In the genomic region with DNA sequence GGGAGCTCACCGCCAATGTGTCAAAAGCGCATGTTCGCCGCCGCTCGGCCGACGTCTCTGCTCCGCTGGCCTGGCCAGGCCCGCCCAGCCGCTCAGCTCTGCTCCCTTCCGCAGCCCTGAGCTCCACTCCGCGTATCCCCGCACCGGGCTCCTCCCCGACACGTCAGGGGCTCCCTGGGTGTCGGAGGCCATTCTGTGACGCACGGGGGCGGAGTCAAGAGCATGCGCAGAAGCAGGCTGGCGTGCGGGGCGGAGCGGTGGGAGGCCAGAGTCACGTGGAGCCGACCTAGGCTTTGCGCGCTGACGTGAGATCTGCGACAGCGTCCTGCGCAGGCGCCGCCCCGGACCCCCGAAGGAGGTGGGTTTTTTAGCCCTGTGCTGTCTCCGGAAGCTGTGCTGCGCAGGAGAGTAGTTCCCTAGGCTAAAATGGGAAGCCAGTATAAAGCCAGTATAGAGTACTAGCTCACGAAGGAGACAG, we compare ENCODE assay signal across 8 mouse cellular contexts. TPM values are rescaled to one million over a fixed set of nuclear protein-coding genes. Genes with fewer than 3 reads are reported as not detected.
DNase-seq lines count a peak whose midpoint lies in the region; ATAC-seq and TF ChIP-seq lines count a peak whose summit lies in the region.

No protein-coding gene starts in this region.

- H3K27me3 ChIP-seq in heart, embryonic 12.5 days (replicated peaks), result no peaks in the 10 kb centered on the region
- no peaks in the 10 kb centered on the region for H3K27me3 ChIP-seq in kidney, postnatal 0 days (ENCODE audit: insufficient read depth, low read length)
- H3K27me3 ChIP-seq in liver, embryonic 11.5 days (replicated peaks; ENCODE audit: control insufficient read depth, insufficient read depth, low read length), result no peaks in the 10 kb centered on the region
- no peaks in the 10 kb centered on the region for H3K27me3 ChIP-seq in stomach, embryonic 14.5 days (ENCODE audit: control insufficient read depth, insufficient read depth, low read length)

- H3K27ac ChIP-seq in heart, embryonic 12.5 days (ENCODE audit: poor library complexity, severe bottlenecking), result peak overlapping the region; percentile 99
- peak overlapping the region; percentile 100 for H3K27ac ChIP-seq in kidney, postnatal 0 days
- H3K27ac ChIP-seq in liver, embryonic 11.5 days (ENCODE audit: low read depth, low read length), result peak overlapping the region; percentile 98
- H3K27ac ChIP-seq in stomach, embryonic 14.5 days (ENCODE audit: low read length), result peak overlapping the region; percentile 99

- no peaks in the 10 kb centered on the region for H3K9me3 ChIP-seq in heart, embryonic 12.5 days (replicated peaks)
- no peaks in the 10 kb centered on the region for H3K9me3 ChIP-seq in kidney, postnatal 0 days (replicated peaks; ENCODE audit: low read length)
- H3K9me3 ChIP-seq in liver, embryonic 11.5 days (ENCODE audit: control insufficient read depth, low read length), result no peaks in the 10 kb centered on the region
- H3K9me3 ChIP-seq in stomach, embryonic 14.5 days (ENCODE audit: control insufficient read depth, low read depth, low read length), result no peaks in the 10 kb centered on the region

- peaks cover 23% of the 10 kb centered on the region for H3K4me1 ChIP-seq in heart, embryonic 12.5 days (replicated peaks)
- H3K4me1 ChIP-seq in kidney, postnatal 0 days (replicated peaks; ENCODE audit: insufficient read depth, low read length), result peaks cover 5% of the 10 kb centered on the region; the same call in 1 of the 2 replicates
- H3K4me1 ChIP-seq in liver, embryonic 11.5 days (replicated peaks; ENCODE audit: control insufficient read depth, insufficient read depth, low read length), result peaks cover 40% of the 10 kb centered on the region
- peaks cover 18% of the 10 kb centered on the region for H3K4me1 ChIP-seq in stomach, embryonic 14.5 days (ENCODE audit: control insufficient read depth, insufficient read depth, low read length)

- peak; percentile 93 for ATAC-seq in erythroblast, adult 5-6 weeks (replicated peaks; ENCODE audit: low FRiP score, poor library complexity, severe bottlenecking)
- peak; percentile 98 for ATAC-seq in heart, embryonic 12.5 days (ENCODE audit: insufficient number of reproducible peaks, low FRiP score)
- peak; percentile 99 for ATAC-seq in kidney, postnatal 0 days (replicated peaks; ENCODE audit: low FRiP score, low read depth)
- peak; percentile 98 for ATAC-seq in liver, embryonic 11.5 days (replicated peaks; ENCODE audit: low FRiP score)
- peak; percentile 99 for ATAC-seq in stomach, embryonic 14.5 days (ENCODE audit: insufficient number of reproducible peaks, insufficient read depth, low FRiP score, low read depth)

- no peaks in the 10 kb centered on the region for H3K36me3 ChIP-seq in heart, embryonic 12.5 days
- H3K36me3 ChIP-seq in kidney, postnatal 0 days (ENCODE audit: insufficient read depth, low read length), result no peaks in the 10 kb centered on the region; the same call in 1 of the 2 replicates
- H3K36me3 ChIP-seq in liver, embryonic 11.5 days (ENCODE audit: control insufficient read depth, insufficient read depth, low read length), result no peaks in the 10 kb centered on the region
- no peaks in the 10 kb centered on the region for H3K36me3 ChIP-seq in stomach, embryonic 14.5 days (ENCODE audit: control insufficient read depth, insufficient read depth, low read length)

- TF ChIP-seq CTCF in kidney, postnatal 0 days (IDR thresholded peaks at IDR 0.05; ENCODE audit: low read depth), result no peak; the same call in 1 of the 2 replicates

- H3K4me2 ChIP-seq in heart, embryonic 12.5 days, result peak overlapping the region; percentile 75
- peak overlapping the region; percentile 80 for H3K4me2 ChIP-seq in kidney, postnatal 0 days (ENCODE audit: low read length)
- peak overlapping the region; percentile 88 for H3K4me2 ChIP-seq in liver, embryonic 11.5 days
- H3K4me2 ChIP-seq in stomach, embryonic 14.5 days (replicated peaks; ENCODE audit: low read depth, low read length), result peak overlapping the region; percentile 82

- H3K4me3 ChIP-seq in heart, embryonic 12.5 days, result peak overlapping the region; percentile 91
- peak overlapping the region; percentile 86 for H3K4me3 ChIP-seq in kidney, postnatal 0 days (replicated peaks; ENCODE audit: low read depth, low read length)
- H3K4me3 ChIP-seq in liver, embryonic 11.5 days (ENCODE audit: low read depth, low read length), result peak overlapping the region; percentile 99
- H3K4me3 ChIP-seq in stomach, embryonic 14.5 days (ENCODE audit: low read depth, low read length), result peak overlapping the region; percentile 97

- H3K9ac ChIP-seq in heart, embryonic 12.5 days, result peak overlapping the region; percentile 97
- peak overlapping the region; percentile 97 for H3K9ac ChIP-seq in kidney, postnatal 0 days (ENCODE audit: low read depth, low read length)
- H3K9ac ChIP-seq in liver, embryonic 11.5 days (ENCODE audit: low read depth, low read length), result peak overlapping the region; percentile 97
- H3K9ac ChIP-seq in stomach, embryonic 14.5 days (replicated peaks; ENCODE audit: low read depth, low read length), result peak overlapping the region; percentile 89

- under 1% methylated on average over 42 of the region's 42 CpGs for WGBS in heart, embryonic 12.5 days
- WGBS in kidney, postnatal 0 days, result 0% methylated on average over 42 of the region's 42 CpGs
- under 1% methylated on average over 42 of the region's 42 CpGs for WGBS in liver, embryonic 11.5 days
- WGBS in stomach, embryonic 14.5 days, result under 1% methylated on average over 42 of the region's 42 CpGs

- DNase-seq in B cell, adult 2 months, result peak; percentile 100
- peak; percentile 99 for DNase-seq in brain, adult 2 months (ENCODE audit: low read depth, low spot score)
- peak; percentile 99 for DNase-seq in kidney, postnatal 0 days (ENCODE audit: low spot score)
- peak; percentile 100 for DNase-seq in liver, embryonic 11.5 days (ENCODE audit: low spot score)
- peak; percentile 100 for DNase-seq in naive thymus-derived CD4-positive, alpha-beta T cell, adult 2 months (ENCODE audit: low read depth)

RNA-seq across cellular contexts. Expression of a gene that starts 18.7 kb away (rescaled TPM):
- 26.3 and 30.7 TPM in 2 replicates for total RNA-seq in erythroblast, adult 5-6 weeks (2015; ENCODE audit: low replicate concordance)
- total RNA-seq in erythroblast, adult 5-6 weeks (2017; ENCODE audit: low replicate concordance), result 54.4 and 55.6 TPM in 2 replicates
- 62.7 and 67.0 TPM in 2 replicates for polyA plus RNA-seq in heart, embryonic 12.5 days (2016; fragmentation: Nextera tagmentation; extraction: Ambion mirVana)
- 86.1 and 90.9 TPM in 2 replicates for polyA plus RNA-seq in kidney, postnatal 0 days (2015; fragmentation: Nextera tagmentation; extraction: Ambion mirVana)
- polyA plus RNA-seq in liver, embryonic 11.5 days (2014; fragmentation: Nextera tagmentation; extraction: Ambion mirVana), result 47.8 and 53.9 TPM in 2 replicates
- 68.5 and 75.0 TPM in 2 replicates for polyA plus RNA-seq in stomach, embryonic 14.5 days (2014; fragmentation: Nextera tagmentation; extraction: Ambion mirVana)

RNA-seq across cellular contexts. Expression of a gene that starts 35.4 kb away (rescaled TPM):
- total RNA-seq in erythroblast, adult 5-6 weeks (2015; ENCODE audit: low replicate concordance), result not detected in 2 replicates
- total RNA-seq in erythroblast, adult 5-6 weeks (2017; ENCODE audit: low replicate concordance), result not detected in 2 replicates
- polyA plus RNA-seq in heart, embryonic 12.5 days (2016; fragmentation: Nextera tagmentation; extraction: Ambion mirVana), result 0.17 TPM in 1 of 2 replicates, not detected in the other
- polyA plus RNA-seq in kidney, postnatal 0 days (2015; fragmentation: Nextera tagmentation; extraction: Ambion mirVana), result 0.13 and 0.17 TPM in 2 replicates
- 0.10 and 0.16 TPM in 2 replicates for polyA plus RNA-seq in liver, embryonic 11.5 days (2014; fragmentation: Nextera tagmentation; extraction: Ambion mirVana)
- polyA plus RNA-seq in stomach, embryonic 14.5 days (2014; fragmentation: Nextera tagmentation; extraction: Ambion mirVana), result not detected in 2 replicates

RNA-seq across cellular contexts. Expression of a gene that starts 48.4 kb away (rescaled TPM):
- 757 and 872 TPM in 2 replicates for total RNA-seq in erythroblast, adult 5-6 weeks (2015; ENCODE audit: low replicate concordance)
- 762 and 834 TPM in 2 replicates for total RNA-seq in erythroblast, adult 5-6 weeks (2017; ENCODE audit: low replicate concordance)
- 640 and 666 TPM in 2 replicates for polyA plus RNA-seq in heart, embryonic 12.5 days (2016; fragmentation: Nextera tagmentation; extraction: Ambion mirVana)
- 1,114 and 1,312 TPM in 2 replicates for polyA plus RNA-seq in kidney, postnatal 0 days (2015; fragmentation: Nextera tagmentation; extraction: Ambion mirVana)
- polyA plus RNA-seq in liver, embryonic 11.5 days (2014; fragmentation: Nextera tagmentation; extraction: Ambion mirVana), result 1,252 and 1,388 TPM in 2 replicates
- polyA plus RNA-seq in stomach, embryonic 14.5 days (2014; fragmentation: Nextera tagmentation; extraction: Ambion mirVana), result 1,222 and 1,288 TPM in 2 replicates

Comparison
In these comparisons a context has a peak if more than half of its experiments do, and no peak if none do; other contexts are left out.
1. Peak in every context shown above with its lines: DNase-seq, ATAC-seq, H3K4me3 ChIP-seq and H3K27ac ChIP-seq.